Mouse (Mus musculus) midbrain, embryonic 16.5 days (tissue): ENCODE measurements around the gene Gm10338. TPM values are rescaled to one million over a fixed set of nuclear protein-coding genes. Genes with fewer than 3 reads are reported as not detected.
"Not testable (repeated sequence)": the region's sequence is repeated elsewhere in the genome, so short reads cannot be mapped to it uniquely, and the experiment has no call there.

Experiments used
- ATAC-seq: fragments of 200-750 bp; cut with Nextera tagmentation; 2 replicates; pipeline ENCODE4 v1.8.0; 2017; ENCODE audit warnings: moderate TSS enrichment
- H3K27ac ChIP-seq: fragments of 300-500 bp; sonication (generic); 2 replicates; pipeline ENCODE4 v1.5.1; 2014; ENCODE audit warnings: mild to moderate bottlenecking, low read length, mixed read lengths
- H3K27me3 ChIP-seq: fragments of 300-500 bp; sonication (generic); 2 replicates; pipeline ENCODE4 v1.6.1; 2014; ENCODE audit warnings: low read depth, low read length, mixed read lengths; ENCODE audit not compliant: control insufficient read depth, insufficient read depth
- H3K36me3 ChIP-seq: fragments of 300-500 bp; sonication (generic); 2 replicates; pipeline ENCODE4 v1.6.1; 2014; ENCODE audit warnings: mild to moderate bottlenecking, low read length, moderate library complexity, mixed read lengths; ENCODE audit not compliant: control insufficient read depth, insufficient read depth
- H3K4me1 ChIP-seq: fragments of 300-500 bp; sonication (generic); 2 replicates; pipeline ENCODE4 v1.6.1; 2014; ENCODE audit warnings: mild to moderate bottlenecking, low read length, mixed read lengths; ENCODE audit not compliant: control insufficient read depth, insufficient read depth
- H3K4me2 ChIP-seq: fragments of 300-500 bp; sonication (generic); 2 replicates; pipeline ENCODE4 v1.6.1; 2014; ENCODE audit warnings: mild to moderate bottlenecking, low read length, mixed read lengths
- H3K4me3 ChIP-seq: fragments of 300-500 bp; sonication (generic); 2 replicates; pipeline ENCODE4 v1.5.1; 2014; ENCODE audit warnings: low read depth, mild to moderate bottlenecking, low read length, moderate library complexity, mixed read lengths
- H3K9ac ChIP-seq: fragments of 300-500 bp; sonication (generic); 2 replicates; pipeline ENCODE4 v1.6.1; 2014; ENCODE audit warnings: low read depth, low read length, mixed read lengths
- H3K9me3 ChIP-seq: fragments of 300-500 bp; sonication (generic); replicated peaks from 2 replicates; pipeline ENCODE4 v1.6.1; 2014; ENCODE audit warnings: mild to moderate bottlenecking, low read length, mixed read lengths; ENCODE audit not compliant: control insufficient read depth, poor library complexity, severe bottlenecking
- WGBS: fragments of 180-500 bp; shearing (Covaris S2); extraction: QIAGEN DNeasy Blood & Tissue Kit; methylation state at CpG from one replicate; pipeline ENCODE4 v1.1.7; 2014; 5-methylcytosine and 5-hydroxymethylcytosine counted together
- polyA plus RNA-seq: library from polyadenylated mRNA; unstranded; fragments of >200 nt; fragmentation: Nextera tagmentation; extraction: Ambion mirVana; gene quantifications from 2 replicates; pipeline ENCODE4 v1.2.1, GENCODE M21; 2015

Gene Gm10338
- polyA plus RNA-seq: not detected in 2 replicates

DNA sequence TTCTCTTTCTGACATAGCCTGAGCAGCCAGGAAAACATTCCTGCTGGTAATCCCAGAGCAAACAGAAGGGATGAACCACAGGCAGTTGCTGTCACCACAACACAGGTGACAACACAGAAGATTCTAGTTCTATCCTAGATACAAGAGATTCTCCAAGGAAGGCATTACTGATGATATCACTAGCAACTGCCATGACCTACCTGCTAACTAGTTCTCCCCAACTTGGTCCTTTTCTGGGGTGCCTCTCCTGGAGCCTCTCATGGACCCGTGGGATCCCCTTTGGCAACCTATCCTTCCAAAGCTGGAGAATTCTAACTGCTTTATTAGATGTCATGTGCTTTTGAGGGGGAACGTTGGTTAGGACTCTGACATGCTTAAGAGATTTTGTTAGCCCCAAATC, at the start of gene Gm10338:
Gene Gm10338 (minus strand): TSS at position 101 of the 400 bp plus-strand sequence.
- WGBS: no CpG with 5 or more reads among the region's 2 CpGs

DNA sequence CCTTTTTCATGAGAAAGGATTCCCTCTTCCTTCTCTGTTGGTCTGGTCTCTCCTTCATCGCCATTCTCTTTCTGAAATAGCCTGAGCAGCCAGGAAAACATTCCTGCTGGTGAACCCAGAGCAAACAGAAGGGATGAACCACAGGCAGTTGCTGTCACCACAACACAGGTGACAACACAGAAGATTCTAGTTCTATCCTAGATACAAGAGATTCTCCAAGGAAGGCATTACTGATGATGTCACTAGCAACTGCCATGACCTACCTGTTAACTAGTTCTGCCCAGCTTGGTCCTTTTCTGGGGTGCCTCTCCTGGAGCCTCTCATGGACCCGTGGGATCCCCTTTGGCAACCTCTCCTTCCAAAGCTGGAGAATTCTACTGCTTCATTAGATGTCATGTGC, 48.5 kb upstream of the Gm10338 start, which contains the start of gene Gm10128:
Gene Gm10128 (minus strand): TSS at position 101 of the 400 bp plus-strand sequence.
- ATAC-seq: not testable (repeated sequence)
- WGBS: no CpG with 5 or more reads among the region's 2 CpGs

More for the DNA sequence above, at the start of gene Gm10338:
- H3K9ac ChIP-seq, H3K27ac ChIP-seq, H3K4me1 ChIP-seq, H3K36me3 ChIP-seq, H3K27me3 ChIP-seq, H3K4me2 ChIP-seq, H3K4me3 ChIP-seq, ATAC-seq, H3K9me3 ChIP-seq: not testable (repeated sequence)

DNA sequence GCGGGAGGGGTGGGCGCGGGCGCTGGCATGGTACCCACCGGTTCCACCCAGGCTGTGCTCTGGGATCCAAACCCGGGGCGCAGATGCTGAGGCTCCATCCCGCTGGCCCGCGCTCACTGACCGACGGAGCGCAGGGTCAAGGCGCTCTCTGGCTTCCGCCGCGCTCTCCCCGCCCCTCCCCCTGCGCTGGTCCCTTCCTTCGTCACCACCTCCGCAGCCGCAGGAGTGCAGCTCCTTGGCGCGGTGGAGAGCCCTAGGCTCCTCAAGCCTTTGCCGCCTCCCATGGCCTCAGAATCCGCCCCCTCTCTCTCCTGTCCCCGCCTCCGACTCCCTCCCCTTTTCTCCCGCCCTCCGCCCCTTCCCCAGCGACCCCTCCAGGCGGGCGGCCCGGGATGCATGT, 27.0 kb downstream of the Gm10338 start, which contains the start of gene Gm3558:
Gene Gm3558 (minus strand): TSS at position 185 of the 400 bp plus-strand sequence.
- 0% methylated on average over 1 of the region's 34 CpGs for WGBS
- H3K27me3 ChIP-seq, H3K9me3 ChIP-seq, H3K27ac ChIP-seq, H3K4me1 ChIP-seq, H3K36me3 ChIP-seq, ATAC-seq: not testable (repeated sequence)
- peak within 1 kb of the TSS; percentile 56 for H3K4me2 ChIP-seq
- peak within 1 kb of the TSS; percentile 46 for H3K4me3 ChIP-seq
- H3K9ac ChIP-seq: peak within 1 kb of the TSS; percentile 59

More for the DNA sequence above, 48.5 kb upstream of the Gm10338 start, which contains the start of gene Gm10128:
- not testable (repeated sequence) for H3K9ac ChIP-seq, H3K4me2 ChIP-seq, H3K4me1 ChIP-seq, H3K36me3 ChIP-seq, H3K9me3 ChIP-seq, H3K27me3 ChIP-seq, H3K27ac ChIP-seq, H3K4me3 ChIP-seq

DNA sequence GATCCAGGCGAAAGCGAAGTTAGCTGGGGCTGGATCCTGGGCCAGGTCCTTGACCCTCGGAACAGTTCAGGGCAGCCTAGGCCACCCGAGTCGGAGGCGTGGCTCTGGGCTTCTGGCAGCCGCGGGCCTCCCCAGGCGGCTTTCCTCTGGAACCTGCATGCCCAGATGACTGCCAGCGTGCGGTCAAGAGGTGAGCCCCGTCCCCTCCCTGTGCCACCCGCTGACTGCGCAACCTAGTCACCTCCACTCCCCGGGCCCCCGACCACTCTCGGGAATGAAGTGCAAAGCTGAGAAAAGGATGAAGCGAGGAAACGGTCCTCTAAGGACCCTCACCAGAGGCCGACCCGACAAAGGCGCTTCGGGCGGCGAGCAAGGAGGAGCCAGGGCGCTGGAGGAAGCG, 27.5 kb downstream of the Gm10338 start:
- H3K27ac ChIP-seq, H3K27me3 ChIP-seq, H3K9me3 ChIP-seq, H3K4me1 ChIP-seq, H3K36me3 ChIP-seq: not testable (repeated sequence)
- WGBS: 0% methylated on average over 16 of the region's 27 CpGs
- Histone ChIP-seq H3K4me3 (peak overlapping the region; percentile 46), H3K9ac (peak overlapping the region; percentile 59), H3K4me2 (peak overlapping the region; percentile 56)
- peak; percentile 72; the same call in 1 of the 2 replicates for ATAC-seq

DNA sequence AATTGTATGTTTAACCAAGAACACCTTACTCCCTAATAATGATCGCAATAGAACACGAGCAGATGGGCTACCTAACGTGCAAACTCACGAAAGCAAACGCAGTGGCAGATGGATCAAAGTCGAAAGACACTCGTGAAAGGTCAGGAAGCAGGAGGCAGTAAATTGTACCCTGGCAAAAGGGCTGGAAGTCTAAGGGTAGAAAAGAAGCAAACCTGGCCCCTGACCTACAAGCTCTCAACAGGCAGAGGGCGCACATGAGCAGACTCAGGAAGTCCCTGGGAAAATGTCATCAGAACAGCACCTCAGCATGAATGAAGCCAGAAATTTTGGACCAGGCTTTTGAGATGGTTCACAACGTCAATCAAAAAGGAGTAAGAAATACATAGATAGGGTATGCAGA, 28.1 kb downstream of the Gm10338 start:
- H3K4me2 ChIP-seq, H3K4me3 ChIP-seq, H3K27me3 ChIP-seq, H3K4me1 ChIP-seq, H3K27ac ChIP-seq, H3K9ac ChIP-seq, H3K36me3 ChIP-seq, H3K9me3 ChIP-seq, ATAC-seq: not testable (repeated sequence)
- 3% methylated on average over 6 of the region's 9 CpGs for WGBS

Other genes with a start within 250 kb of the Gm10338 start
- not detected in 2 replicates for gene Gm8374, start 230.5 kb downstream of the Gm10338 start, polyA plus RNA-seq
- 0.31 TPM in 1 of 2 replicates, not detected in the other for gene Gm3755, start 144.7 kb downstream of the Gm10338 start, polyA plus RNA-seq
- 16.3 and 20.7 TPM in 2 replicates for gene Gm3752, start 111.8 kb downstream of the Gm10338 start, polyA plus RNA-seq
- gene Gm3558, start 27.0 kb downstream of the Gm10338 start, polyA plus RNA-seq: 6.3 and 6.7 TPM in 2 replicates
- not detected in 2 replicates for gene Gm10128, start 48.4 kb upstream of the Gm10338 start, polyA plus RNA-seq
- 0.68 and 1.2 TPM in 2 replicates for gene Gm26661, start 196.0 kb upstream of the Gm10338 start, polyA plus RNA-seq
- gene Flnb, start 222.4 kb upstream of the Gm10338 start, polyA plus RNA-seq: 7.0 and 12.4 TPM in 2 replicates